In genomic region chr6:53531461-53531860, GRCm38 (mm10) we compare ENCODE assay signal across 14 mouse cellular contexts.
"Had no signal": no experiment of that assay in that cellular context is flagged by ENCODE, and none has a peak within 500 bp of the region (broad histone marks: within the 10 kb centered on the region; RNA-seq: fewer than 3 reads in every experiment).

No protein-coding gene starts in this region.

- H3K4me3 ChIP-seq: left cerebral cortex, adult 2 months; liver, embryonic 15.5 days; midbrain, embryonic 13.5 days; myocyte; neural tube, embryonic 15.5 days had no signal

- DNase-seq: kidney, postnatal 25 days; lung, adult 2 months; lung, postnatal 36 days; right cerebral cortex, adult 18-20 months; right cerebral cortex, postnatal 25 days; thymus, adult 18-20 months; thymus, postnatal 14 days had no signal

- ATAC-seq: lung, postnatal 0 days; midbrain, embryonic 13.5 days had no signal

- H3K27me3 ChIP-seq: liver, embryonic 15.5 days; midbrain, embryonic 13.5 days; neural tube, embryonic 15.5 days had no signal

- H3K4me2 ChIP-seq: liver, embryonic 11.5 days; liver, embryonic 15.5 days; midbrain, embryonic 13.5 days; neural tube, embryonic 15.5 days had no signal

- H3K9ac ChIP-seq: liver, embryonic 15.5 days; midbrain, embryonic 13.5 days; neural tube, embryonic 15.5 days had no signal

- H3K4me1 ChIP-seq: liver, embryonic 15.5 days; midbrain, embryonic 13.5 days; neural tube, embryonic 15.5 days had no signal

- H3K36me3 ChIP-seq: liver, embryonic 15.5 days; midbrain, embryonic 13.5 days; neural tube, embryonic 15.5 days had no signal

- H3K9me3 ChIP-seq: liver, embryonic 15.5 days; midbrain, embryonic 13.5 days; neural tube, embryonic 15.5 days had no signal

- H3K27ac ChIP-seq: left cerebral cortex, adult 2 months; liver, embryonic 15.5 days; midbrain, embryonic 13.5 days; neural tube, embryonic 15.5 days had no signal
